Mouse (Mus musculus) hindbrain, embryonic 13.5 days (tissue): ENCODE measurements around the gene Ulk3. TPM values are rescaled to one million over a fixed set of nuclear protein-coding genes. Genes with fewer than 3 reads are reported as not detected.
A peak's percentile ranks its signal among the peaks of the same experiment; 100 is the strongest.

Source experiments
- ATAC-seq: fragments of 200-750 bp; cut with Nextera tagmentation; 2 replicates; pipeline ENCODE4 v1.8.0; 2017; ENCODE audit warnings: moderate TSS enrichment; ENCODE audit not compliant: low FRiP score
- H3K27ac ChIP-seq: fragments of 300-500 bp; sonication (generic); 2 replicates; pipeline ENCODE4 v1.5.1; 2015; ENCODE audit warnings: inconsistent platforms, mild to moderate bottlenecking, moderate library complexity
- H3K27me3 ChIP-seq: fragments of 300-500 bp; sonication (generic); 2 replicates; pipeline ENCODE4 v1.6.1; 2015; ENCODE audit warnings: mild to moderate bottlenecking, inconsistent platforms
- H3K36me3 ChIP-seq: fragments of 300-500 bp; sonication (generic); 2 replicates; pipeline ENCODE4 v1.6.1; 2015; ENCODE audit warnings: mild to moderate bottlenecking, inconsistent platforms
- H3K4me1 ChIP-seq: fragments of 300-500 bp; sonication (generic); replicated peaks from 2 replicates; pipeline ENCODE4 v1.6.1; 2015; ENCODE audit warnings: inconsistent platforms
- H3K4me2 ChIP-seq: fragments of 300-500 bp; sonication (generic); 2 replicates; pipeline ENCODE4 v1.6.1; 2015; ENCODE audit warnings: inconsistent platforms, mild to moderate bottlenecking, moderate library complexity
- H3K4me3 ChIP-seq: fragments of 300-500 bp; sonication (generic); 2 replicates; pipeline ENCODE4 v1.5.1; 2015; ENCODE audit warnings: mild to moderate bottlenecking, inconsistent platforms
- H3K9ac ChIP-seq: fragments of 300-500 bp; sonication (generic); 2 replicates; pipeline ENCODE4 v1.6.1; 2015; ENCODE audit warnings: mild to moderate bottlenecking, inconsistent platforms
- H3K9me3 ChIP-seq: fragments of 300-500 bp; sonication (generic); 2 replicates; pipeline ENCODE4 v1.6.1; 2016; ENCODE audit warnings: inconsistent platforms
- WGBS: fragments of 180-500 bp; shearing (Covaris S2); methylation state at CpG from one replicate; pipeline ENCODE4 v1.1.7; 2015; 5-methylcytosine and 5-hydroxymethylcytosine counted together
- polyA plus RNA-seq: library from polyadenylated mRNA; unstranded; fragments of >200 nt; fragmentation: Nextera tagmentation; extraction: Ambion mirVana; gene quantifications from 2 replicates; pipeline ENCODE4 v1.2.1, GENCODE M21; 2015

Gene Ulk3
- polyA plus RNA-seq, 1 experiment from 2014 or later: 28.6 TPM

DNA sequence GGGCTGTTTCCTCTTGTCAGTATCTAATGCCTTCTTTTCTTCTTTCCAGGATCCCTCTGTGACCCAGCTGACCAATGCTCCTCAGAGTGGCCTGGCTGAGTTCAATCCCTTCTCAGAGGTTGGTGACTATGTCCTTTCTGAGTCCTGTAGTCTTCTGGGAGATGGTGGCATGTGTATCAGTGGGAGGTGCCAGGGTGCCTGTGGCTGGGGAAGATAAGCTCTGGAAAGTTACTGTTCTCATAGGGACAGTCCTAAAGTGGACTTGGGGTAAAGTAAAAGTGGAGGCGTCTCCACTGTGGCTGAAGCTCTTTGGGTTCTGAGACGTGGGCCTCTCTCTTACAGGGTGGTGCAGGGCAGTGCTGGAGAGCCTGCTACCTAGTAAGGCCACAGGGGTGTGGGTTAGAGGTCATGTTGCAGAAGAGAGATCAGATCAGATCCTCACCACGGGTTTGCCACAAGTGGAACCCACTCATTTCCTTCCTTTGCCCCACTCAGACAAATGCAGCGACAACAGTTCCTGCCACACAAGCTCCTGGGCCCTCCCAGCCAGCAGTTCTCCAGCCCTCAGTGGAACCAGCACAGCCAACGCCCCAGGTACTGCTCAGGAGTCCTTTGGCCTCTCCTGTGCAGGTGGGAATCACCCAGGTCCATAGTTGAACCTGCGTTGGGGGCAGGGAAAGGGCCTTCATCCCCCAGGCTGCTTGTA, 12.0 kb upstream of the Ulk3 start:
- H3K9ac ChIP-seq: no peak overlapping the region
- no peak overlapping the region for H3K4me2 ChIP-seq
- no peak overlapping the region for H3K27ac ChIP-seq
- no peak overlapping the region for H3K4me3 ChIP-seq
- WGBS: 91% methylated on average over 6 of the region's 6 CpGs
- no peaks in the 10 kb centered on the region for H3K9me3 ChIP-seq
- no peak for ATAC-seq
- no peaks in the 10 kb centered on the region for H3K4me1 ChIP-seq
- H3K36me3 ChIP-seq: peaks cover 59% of the 10 kb centered on the region
- H3K27me3 ChIP-seq: no peaks in the 10 kb centered on the region

DNA sequence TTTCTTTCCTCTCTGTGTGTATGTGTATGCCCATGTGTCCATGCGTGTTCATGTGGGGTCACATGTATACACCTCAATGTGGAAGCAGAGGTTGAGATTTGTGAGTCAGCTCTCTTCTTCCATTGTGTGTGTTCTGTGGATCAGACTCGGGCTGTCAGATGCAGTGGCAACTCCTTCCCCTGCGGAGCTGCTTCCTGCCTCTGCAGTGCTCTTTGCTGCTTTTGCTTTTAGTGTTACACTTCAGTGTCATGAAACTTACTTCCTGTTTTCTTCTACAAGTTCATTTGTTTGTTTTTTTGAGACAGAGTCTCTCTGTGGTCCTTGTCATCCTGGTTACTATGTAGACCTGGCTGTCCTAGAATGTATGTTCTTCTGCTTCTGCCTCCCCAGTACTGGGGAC, 4.3 kb upstream of the Ulk3 start:
- 89% methylated on average over 3 of the region's 3 CpGs for WGBS
- Histone ChIP-seq H3K4me2 (no peak overlapping the region), H3K4me1 (peaks cover 13% of the 10 kb centered on the region), H3K9me3 (no peaks in the 10 kb centered on the region), H3K36me3 (peaks cover 76% of the 10 kb centered on the region), H3K9ac (no peak overlapping the region), H3K27ac (no peak overlapping the region), H3K27me3 (no peaks in the 10 kb centered on the region), H3K4me3 (no peak overlapping the region)
- ATAC-seq: no peak

DNA sequence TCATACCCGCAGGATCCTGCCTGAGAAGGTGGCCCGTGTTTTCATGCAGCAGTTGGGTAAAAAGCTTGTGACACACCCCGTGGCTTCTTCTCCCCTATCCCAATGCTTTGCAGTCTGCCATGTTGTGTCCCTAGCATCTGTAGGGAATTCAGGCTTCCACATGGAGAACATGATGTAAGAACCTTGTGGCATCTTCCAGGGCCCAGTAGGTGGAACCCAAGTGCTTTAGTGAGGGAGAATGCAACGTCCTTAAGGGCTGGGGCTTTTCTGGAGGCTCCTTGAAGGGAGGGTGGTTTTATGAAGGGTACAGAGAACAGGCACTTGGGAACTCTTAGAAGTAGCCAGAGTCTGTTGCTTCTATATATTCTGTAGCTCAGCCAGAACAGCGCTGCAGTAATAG, 1.5 kb downstream of the Ulk3 start:
- no peaks in the 10 kb centered on the region for H3K9me3 ChIP-seq
- ATAC-seq: no peak
- 41% methylated on average over 5 of the region's 5 CpGs for WGBS
- H3K9ac ChIP-seq: peak overlapping the region; percentile 82; the same call in 1 of the 2 replicates
- H3K4me3 ChIP-seq: peak overlapping the region; percentile 66; the same call in 1 of the 2 replicates
- H3K4me1 ChIP-seq: peaks cover 24% of the 10 kb centered on the region
- H3K4me2 ChIP-seq: peak overlapping the region; percentile 89
- H3K27me3 ChIP-seq: no peaks in the 10 kb centered on the region
- peaks cover 59% of the 10 kb centered on the region for H3K36me3 ChIP-seq
- H3K27ac ChIP-seq: no peak overlapping the region

DNA sequence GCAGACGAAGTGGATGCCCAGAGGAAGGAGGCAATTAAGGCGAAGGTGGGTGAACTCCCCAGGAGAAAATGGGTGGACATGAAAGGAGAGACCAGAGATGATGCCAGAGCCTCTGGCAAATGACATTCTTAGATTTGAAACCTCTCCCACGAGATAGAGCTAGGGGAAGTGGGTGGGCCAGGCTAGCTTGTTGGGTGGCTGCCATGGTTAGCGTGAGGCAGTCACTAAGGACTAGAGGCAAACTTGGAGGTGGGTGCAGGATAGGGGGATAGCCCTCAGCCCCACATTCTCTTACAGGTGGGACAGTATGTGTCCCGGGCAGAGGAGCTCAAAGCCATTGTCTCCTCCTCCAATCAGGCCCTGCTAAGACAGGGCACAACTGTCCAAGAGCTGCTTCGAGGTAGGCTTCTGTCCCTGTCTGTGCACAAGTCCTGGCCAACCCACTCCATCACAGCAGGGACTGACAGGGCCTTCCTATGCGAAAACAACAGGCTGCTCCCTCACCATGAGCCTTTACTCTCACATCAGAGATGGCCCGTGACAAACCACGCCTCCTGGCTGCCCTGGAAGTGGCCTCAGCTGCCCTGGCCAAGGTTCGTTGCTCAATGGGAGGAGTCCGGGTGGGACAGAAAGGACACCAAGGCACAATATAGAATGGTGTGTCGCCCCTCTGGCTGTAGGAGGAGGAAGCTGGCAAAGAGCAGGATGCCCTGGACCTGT, 4.4 kb downstream of the Ulk3 start:
- Histone ChIP-seq H3K4me2 (no peak overlapping the region), H3K4me3 (no peak overlapping the region), H3K9me3 (no peaks in the 10 kb centered on the region), H3K27ac (no peak overlapping the region), H3K36me3 (peaks cover 44% of the 10 kb centered on the region), H3K9ac (no peak overlapping the region), H3K27me3 (no peaks in the 10 kb centered on the region), H3K4me1 (peaks cover 34% of the 10 kb centered on the region)
- 41% methylated on average over 12 of the region's 12 CpGs for WGBS
- ATAC-seq: no peak

DNA sequence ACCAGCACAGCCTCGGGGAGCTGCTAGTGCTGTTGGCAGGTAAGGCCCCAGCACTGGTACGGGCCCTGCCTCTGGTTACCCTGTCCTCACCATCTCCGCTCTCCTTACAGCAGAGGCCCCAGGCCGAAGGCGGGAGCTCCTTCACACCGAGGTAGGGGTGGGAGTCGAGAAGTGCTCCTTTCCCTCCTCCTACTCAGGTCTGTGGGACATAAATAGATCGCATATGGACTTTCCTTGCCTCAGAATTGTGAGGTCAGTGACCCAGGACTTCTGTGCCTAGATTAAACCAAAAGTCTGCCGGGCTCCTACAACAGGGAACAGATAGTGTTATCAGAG, 4.9 kb downstream of the Ulk3 start:
- Histone ChIP-seq H3K27me3 (no peaks in the 10 kb centered on the region), H3K4me2 (no peak overlapping the region), H3K4me3 (no peak overlapping the region), H3K9ac (no peak overlapping the region), H3K9me3 (no peaks in the 10 kb centered on the region), H3K4me1 (peaks cover 34% of the 10 kb centered on the region), H3K36me3 (peaks cover 44% of the 10 kb centered on the region), H3K27ac (no peak overlapping the region)
- ATAC-seq: no peak
- 70% methylated on average over 9 of the region's 9 CpGs for WGBS

DNA sequence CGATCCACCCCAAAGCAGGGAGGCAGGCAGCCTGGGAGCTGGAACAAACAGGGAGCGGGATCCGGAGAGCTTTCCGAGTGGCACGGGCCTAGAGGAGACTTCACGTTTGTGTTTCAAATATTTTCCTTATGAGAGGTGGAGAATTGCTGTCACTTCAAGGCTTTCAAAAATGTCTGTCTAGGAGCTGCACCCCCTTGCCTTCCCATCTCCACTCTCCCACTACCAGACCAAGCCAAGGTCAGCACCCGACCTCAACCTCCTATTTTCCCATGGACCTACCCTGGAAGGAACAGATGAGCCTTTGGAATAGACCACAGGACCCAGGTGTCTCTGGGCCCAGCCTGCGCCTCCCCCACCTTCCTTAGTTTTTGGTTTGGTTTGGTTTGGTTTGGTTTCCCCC, 8.0 kb downstream of the Ulk3 start:
- H3K9ac ChIP-seq: no peak overlapping the region
- H3K27ac ChIP-seq: no peak overlapping the region
- WGBS: 93% methylated on average over 8 of the region's 8 CpGs

DNA sequence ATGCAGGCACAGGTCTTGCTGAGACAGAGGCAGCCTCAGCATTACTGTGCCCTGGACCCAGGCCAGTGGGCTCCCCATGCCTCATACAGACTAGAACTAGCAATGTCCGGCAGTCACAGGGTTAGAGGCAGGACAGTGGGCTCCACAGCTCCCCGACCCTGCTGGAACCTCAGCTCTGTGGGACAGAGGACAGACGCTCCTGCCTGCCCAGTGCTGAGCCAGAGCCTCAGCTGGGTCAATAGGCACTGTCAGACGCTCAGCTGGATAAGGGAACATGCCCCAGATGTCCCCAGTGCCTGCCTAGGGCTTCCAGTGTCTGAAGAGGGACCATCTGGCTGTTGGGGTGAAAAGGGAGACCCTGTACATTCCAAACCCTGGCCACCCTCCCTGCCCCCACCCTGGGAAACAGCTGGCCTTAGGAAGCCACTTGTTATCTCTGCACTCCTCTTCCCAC, 8.7 kb downstream of the Ulk3 start:
- H3K9ac ChIP-seq: peak overlapping the region; percentile 51

More for the DNA sequence above, 8.0 kb downstream of the Ulk3 start:
- Histone ChIP-seq H3K4me1 (peaks cover 33% of the 10 kb centered on the region), H3K36me3 (peaks cover 39% of the 10 kb centered on the region), H3K9me3 (no peaks in the 10 kb centered on the region), H3K4me2 (no peak overlapping the region), H3K4me3 (no peak overlapping the region), H3K27me3 (0 out of 2 replicates have a peak, but pooled peaks cover 3% of the 10 kb centered on the region)
- no peak for ATAC-seq

DNA sequence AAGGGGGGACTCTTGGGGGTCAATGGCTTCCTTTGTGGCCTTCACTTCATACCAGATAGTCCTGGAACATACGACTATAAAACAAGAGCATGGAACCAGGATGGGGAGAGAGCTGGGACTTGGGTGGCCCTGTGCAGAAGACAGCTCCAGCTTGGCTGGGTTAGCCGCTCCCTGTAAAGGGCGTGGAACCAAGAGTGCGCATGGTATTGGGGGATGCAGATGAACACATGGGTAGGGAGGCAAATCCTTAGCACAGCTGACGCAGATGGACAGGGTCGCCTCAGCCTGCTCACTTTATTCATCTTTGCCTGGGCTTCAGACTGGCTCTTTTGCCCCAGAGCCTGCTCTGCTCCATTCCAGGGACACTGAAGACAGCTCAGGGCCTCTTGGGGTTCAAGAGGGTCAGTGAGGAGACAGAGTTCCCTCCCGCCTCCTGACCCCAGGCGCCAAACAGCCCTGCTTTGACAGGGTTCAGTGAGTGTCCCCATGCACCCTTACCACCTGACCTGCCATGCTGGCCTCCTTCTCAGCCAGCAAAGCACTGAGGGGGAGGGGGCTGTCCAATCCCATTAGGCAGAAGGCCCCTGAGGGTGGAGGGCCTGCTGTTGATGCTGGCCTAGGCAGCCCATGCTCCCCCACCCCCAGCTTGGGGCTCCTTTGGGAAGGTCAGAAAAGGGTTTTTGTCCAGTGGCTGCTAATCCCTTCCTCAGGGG, 9.8 kb downstream of the Ulk3 start:
- H3K9ac ChIP-seq: no peak overlapping the region
- H3K9me3 ChIP-seq: no peaks in the 10 kb centered on the region
- no peak overlapping the region for H3K27ac ChIP-seq
- H3K4me3 ChIP-seq: no peak overlapping the region
- no peak for ATAC-seq
- 0 out of 2 replicates have a peak, but pooled peaks cover 6% of the 10 kb centered on the region for H3K27me3 ChIP-seq
- peaks cover 33% of the 10 kb centered on the region for H3K4me1 ChIP-seq
- H3K4me2 ChIP-seq: no peak overlapping the region
- H3K36me3 ChIP-seq: peaks cover 22% of the 10 kb centered on the region
- 40% methylated on average over 8 of the region's 8 CpGs for WGBS

More for the DNA sequence above, 8.7 kb downstream of the Ulk3 start:
- no peaks in the 10 kb centered on the region for H3K9me3 ChIP-seq
- H3K4me3 ChIP-seq: no peak overlapping the region
- peaks cover 32% of the 10 kb centered on the region for H3K36me3 ChIP-seq
- H3K4me1 ChIP-seq: peaks cover 33% of the 10 kb centered on the region
- H3K27me3 ChIP-seq: 0 out of 2 replicates have a peak, but pooled peaks cover 3% of the 10 kb centered on the region
- no peak for ATAC-seq
- no peak overlapping the region for H3K27ac ChIP-seq
- WGBS: 15% methylated on average over 4 of the region's 4 CpGs
- H3K4me2 ChIP-seq: no peak overlapping the region

DNA sequence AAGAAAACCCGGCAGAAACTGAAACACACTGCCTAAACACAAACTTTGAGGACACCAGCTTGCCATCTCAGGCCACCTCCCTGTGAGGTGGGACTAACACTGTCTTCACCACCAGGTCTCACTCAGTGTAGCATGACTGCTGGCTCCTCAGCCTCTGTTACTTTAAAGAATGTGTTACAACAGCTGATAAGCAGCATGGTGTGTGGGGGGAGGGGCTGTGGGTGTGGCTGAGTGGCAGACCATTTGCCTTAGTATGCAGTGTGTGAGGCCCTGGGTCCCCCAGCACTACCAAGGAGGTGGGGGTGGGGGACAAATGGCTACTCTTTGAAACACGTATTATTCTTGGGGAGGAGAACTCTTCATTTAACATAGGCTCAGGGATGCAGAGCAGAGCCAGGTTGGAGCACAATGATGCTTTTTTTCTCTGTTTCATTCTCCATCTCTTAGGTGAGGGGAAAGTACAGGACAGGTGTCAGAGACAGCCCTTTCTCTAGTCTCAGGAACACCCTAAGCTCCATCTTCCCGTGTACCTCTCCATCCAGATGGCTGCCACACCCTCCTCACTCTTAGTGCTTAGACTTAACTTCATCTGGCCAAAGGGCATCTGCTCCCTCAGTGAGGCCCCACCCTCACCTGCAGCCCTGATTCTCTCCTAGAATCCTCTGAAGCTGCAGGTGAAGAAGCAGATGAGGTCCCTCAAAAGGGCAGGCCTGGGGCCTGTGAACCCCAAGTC, 11.5 kb downstream of the Ulk3 start:
- H3K9ac ChIP-seq: no peak overlapping the region
- peaks cover 24% of the 10 kb centered on the region for H3K27me3 ChIP-seq
- H3K4me3 ChIP-seq: no peak overlapping the region
- H3K9me3 ChIP-seq: no peaks in the 10 kb centered on the region
- peaks cover 6% of the 10 kb centered on the region for H3K36me3 ChIP-seq
- peaks cover 34% of the 10 kb centered on the region for H3K4me1 ChIP-seq
- WGBS: 6% methylated on average over 3 of the region's 3 CpGs
- no peak overlapping the region for H3K27ac ChIP-seq
- H3K4me2 ChIP-seq: no peak overlapping the region
- ATAC-seq: no peak

DNA sequence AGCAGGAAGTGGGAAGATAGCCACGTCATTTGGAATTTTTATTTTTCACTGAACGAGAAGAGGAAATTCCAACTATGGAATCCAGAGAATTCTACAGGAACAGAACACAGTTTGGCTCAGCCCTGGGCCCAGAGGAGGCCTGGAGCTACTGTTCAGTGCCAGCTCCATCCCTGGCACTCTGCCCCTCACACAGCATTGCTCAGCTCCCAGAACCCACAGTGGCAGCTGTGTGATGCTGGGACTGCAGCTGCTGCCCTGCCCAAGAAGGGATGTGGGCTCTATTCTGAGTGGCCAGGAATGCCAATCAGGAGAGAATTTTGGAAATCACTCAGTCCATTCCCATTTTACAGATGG, 12.1 kb downstream of the Ulk3 start:
- Histone ChIP-seq H3K4me2 (no peak overlapping the region), H3K27me3 (peaks cover 29% of the 10 kb centered on the region), H3K9ac (no peak overlapping the region), H3K27ac (0 out of 2 replicates have a peak overlapping the region, but pooled peaks have one; percentile 23), H3K36me3 (peaks cover 2% of the 10 kb centered on the region), H3K4me3 (no peak overlapping the region), H3K4me1 (peaks cover 40% of the 10 kb centered on the region), H3K9me3 (no peaks in the 10 kb centered on the region)
- no peak for ATAC-seq
- 73% methylated on average over 2 of the region's 2 CpGs for WGBS

DNA sequence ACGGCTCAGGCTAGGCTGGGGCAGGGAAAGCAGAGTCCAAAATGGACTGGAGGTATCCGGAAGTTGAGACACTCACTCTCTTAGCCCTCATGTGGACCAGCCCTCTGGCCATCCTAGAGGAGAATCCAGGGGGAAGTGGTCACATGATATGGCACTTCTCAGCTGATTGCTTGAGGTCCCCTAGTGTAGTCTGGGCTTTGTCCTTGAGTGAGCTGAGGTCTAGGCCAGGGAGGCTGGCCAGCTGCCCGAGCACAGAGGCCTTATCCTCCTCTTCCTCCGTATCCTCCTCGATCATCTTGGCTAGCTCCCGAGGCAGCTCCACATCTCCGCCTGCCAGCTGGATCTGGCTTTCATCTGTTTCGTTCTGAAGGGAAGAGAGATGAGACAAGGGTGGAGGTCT, 12.8 kb downstream of the Ulk3 start:
- 83% methylated on average over 8 of the region's 8 CpGs for WGBS
- Histone ChIP-seq H3K4me1 (peaks cover 45% of the 10 kb centered on the region), H3K4me3 (no peak overlapping the region), H3K27ac (no peak overlapping the region), H3K9me3 (no peaks in the 10 kb centered on the region), H3K36me3 (no peaks in the 10 kb centered on the region), H3K9ac (no peak overlapping the region), H3K4me2 (no peak overlapping the region), H3K27me3 (peaks cover 37% of the 10 kb centered on the region)
- no peak for ATAC-seq

DNA sequence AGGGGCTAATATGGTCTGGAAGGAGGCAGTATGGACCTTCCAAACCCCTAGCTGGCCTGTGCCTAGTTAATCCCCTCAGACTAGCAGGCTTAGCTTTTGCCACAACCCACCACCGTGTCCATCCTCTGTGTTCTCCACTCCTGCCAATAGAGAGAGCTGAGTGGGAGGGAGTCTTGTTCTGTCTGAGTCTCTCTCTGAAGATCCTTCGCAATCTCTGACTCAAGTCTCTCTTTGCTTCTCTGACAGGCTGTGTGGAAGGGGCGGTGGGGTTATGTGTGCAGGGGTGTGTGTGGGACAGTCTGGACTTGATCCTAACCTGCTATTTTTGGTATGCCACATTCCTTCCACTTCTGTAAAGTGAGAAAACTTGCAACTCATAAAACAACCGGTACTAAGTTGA, 15.6 kb downstream of the Ulk3 start:
- Histone ChIP-seq H3K27me3 (peaks cover 47% of the 10 kb centered on the region), H3K36me3 (no peaks in the 10 kb centered on the region), H3K9ac (no peak overlapping the region), H3K27ac (no peak overlapping the region), H3K4me3 (no peak overlapping the region), H3K4me2 (no peak overlapping the region), H3K9me3 (no peaks in the 10 kb centered on the region), H3K4me1 (peaks cover 21% of the 10 kb centered on the region)
- no peak for ATAC-seq
- WGBS: 79% methylated on average over 4 of the region's 4 CpGs
